Mouse (Mus musculus): ENCODE data around the gene Naa80. TPM values are rescaled to one million over a fixed set of nuclear protein-coding genes. Genes with fewer than 3 reads are reported as not detected.
A peak's percentile ranks its signal among the peaks of the same experiment; 100 is the strongest.

Gene Naa80
- polyA plus RNA-seq, 1 experiment from 2014 or later = 16.4 TPM

DNA sequence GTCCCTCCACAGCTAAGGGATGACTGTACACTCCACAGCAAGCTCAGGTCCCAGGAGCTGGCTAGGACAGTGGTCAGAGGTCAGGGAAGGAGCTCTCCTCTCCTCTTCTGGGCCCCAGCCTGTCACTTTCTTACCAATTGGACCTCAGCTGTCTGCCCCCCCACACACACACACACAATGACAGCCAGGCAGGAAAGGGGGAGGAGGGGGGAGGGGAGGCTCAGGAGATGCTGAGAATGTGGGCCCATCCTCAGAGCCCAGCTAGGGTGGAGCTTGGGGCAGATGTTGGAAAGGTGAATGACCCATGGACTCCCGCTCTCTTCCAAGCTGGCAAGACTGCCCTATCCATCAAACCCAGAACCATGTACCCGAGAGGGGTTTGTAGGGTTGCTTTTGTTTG is 28.3 kb downstream of the Naa80 start:
- H3K4me3 ChIP-seq (replicated peaks; ENCODE audit: low read length) = no peak overlapping the region
- no peaks in the 10 kb centered on the region for H3K36me3 ChIP-seq (replicated peaks; ENCODE audit: control insufficient read depth, insufficient read depth)
- no peaks in the 10 kb centered on the region for H3K9me3 ChIP-seq (ENCODE audit: control insufficient read depth, low read length)
- H3K27me3 ChIP-seq (ENCODE audit: control insufficient read depth, insufficient read depth, low read length) = no peaks in the 10 kb centered on the region
- H3K4me2 ChIP-seq (replicated peaks) = no peak overlapping the region; the same call in 1 of the 2 replicates
- WGBS = 56% methylated on average over 2 of the region's 2 CpGs
- 0 out of 2 replicates have a peak overlapping the region, but pooled peaks have one; percentile 20 for H3K9ac ChIP-seq
- H3K4me1 ChIP-seq (replicated peaks; ENCODE audit: control insufficient read depth, insufficient read depth, low read length) = peaks cover 29% of the 10 kb centered on the region
- DNase-seq (ENCODE audit: low spot score) (no peak), ATAC-seq (ENCODE audit: low FRiP score) (no peak)
- H3K27ac ChIP-seq = no peak overlapping the region

DNA sequence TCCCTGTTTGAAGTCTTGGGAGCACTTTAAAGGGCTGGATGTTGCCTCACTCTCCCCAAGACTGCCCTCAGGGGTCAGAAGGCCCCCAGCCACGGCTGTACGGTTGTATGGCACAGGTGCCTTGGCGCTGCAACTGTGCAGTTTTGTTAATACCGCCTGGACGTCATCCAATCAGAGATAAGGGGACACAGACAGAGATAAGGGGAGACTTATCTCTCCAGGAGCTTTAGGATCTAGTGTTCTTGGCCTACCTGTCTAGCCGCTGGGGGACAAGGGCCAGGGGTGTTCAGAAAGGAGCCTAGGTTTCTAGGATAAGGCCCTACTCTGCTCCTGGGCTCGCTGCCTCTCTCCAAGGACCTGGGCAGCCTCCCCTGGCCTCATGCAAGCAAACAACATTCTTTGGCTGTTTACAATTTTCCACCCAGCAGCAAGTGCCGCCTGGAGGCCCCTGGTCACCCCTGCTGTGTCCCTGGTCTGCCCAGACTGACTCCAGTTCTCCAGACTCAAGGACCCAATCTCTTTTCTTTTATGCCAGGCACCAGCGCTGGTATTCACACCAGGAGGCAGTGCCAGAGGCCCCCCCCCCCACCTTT is 29.1 kb downstream of the Naa80 start:
- DNase-seq (ENCODE audit: low spot score) (no peak), ATAC-seq (ENCODE audit: low FRiP score) (no peak)
- Histone ChIP-seq H3K4me3 (replicated peaks; ENCODE audit: low read length) (no peak overlapping the region), H3K9ac (no peak overlapping the region), H3K4me2 (replicated peaks) (no peak overlapping the region), H3K27ac (no peak overlapping the region), H3K9me3 (ENCODE audit: control insufficient read depth, low read length) (no peaks in the 10 kb centered on the region), H3K36me3 (replicated peaks; ENCODE audit: control insufficient read depth, insufficient read depth) (no peaks in the 10 kb centered on the region), H3K27me3 (ENCODE audit: control insufficient read depth, insufficient read depth, low read length) (no peaks in the 10 kb centered on the region), H3K4me1 (replicated peaks; ENCODE audit: control insufficient read depth, insufficient read depth, low read length) (peaks cover 29% of the 10 kb centered on the region)
- 56% methylated on average over 9 of the region's 9 CpGs for WGBS

- peaks cover 29% of the 10 kb centered on the region for H3K4me1 ChIP-seq (replicated peaks; ENCODE audit: control insufficient read depth, insufficient read depth, low read length)
- H3K9ac ChIP-seq = no peak within 1 kb of the TSS
- H3K36me3 ChIP-seq (replicated peaks; ENCODE audit: control insufficient read depth, insufficient read depth) = peaks cover 4% of the 10 kb centered on the region; the same call in 1 of the 2 replicates
- no peak within 1 kb of the TSS for H3K27ac ChIP-seq
- H3K4me2 ChIP-seq (replicated peaks) = no peak within 1 kb of the TSS
- DNase-seq (ENCODE audit: low spot score) (no peak), ATAC-seq (ENCODE audit: low FRiP score) (no peak)
- no peak within 1 kb of the TSS for H3K4me3 ChIP-seq (replicated peaks; ENCODE audit: low read length)
- no peaks in the 10 kb centered on the region for H3K9me3 ChIP-seq (ENCODE audit: control insufficient read depth, low read length)
- WGBS = 48% methylated on average over 12 of the region's 12 CpGs
- no peaks in the 10 kb centered on the region for H3K27me3 ChIP-seq (ENCODE audit: control insufficient read depth, insufficient read depth, low read length)
Observed at GRCm38 (mm10) chr9:107608741-107609432, 30.2 kb downstream of the Naa80 start, which contains the start of gene Sema3b. TSS of gene Sema3b (minus strand) at chr9:107609229.

DNA sequence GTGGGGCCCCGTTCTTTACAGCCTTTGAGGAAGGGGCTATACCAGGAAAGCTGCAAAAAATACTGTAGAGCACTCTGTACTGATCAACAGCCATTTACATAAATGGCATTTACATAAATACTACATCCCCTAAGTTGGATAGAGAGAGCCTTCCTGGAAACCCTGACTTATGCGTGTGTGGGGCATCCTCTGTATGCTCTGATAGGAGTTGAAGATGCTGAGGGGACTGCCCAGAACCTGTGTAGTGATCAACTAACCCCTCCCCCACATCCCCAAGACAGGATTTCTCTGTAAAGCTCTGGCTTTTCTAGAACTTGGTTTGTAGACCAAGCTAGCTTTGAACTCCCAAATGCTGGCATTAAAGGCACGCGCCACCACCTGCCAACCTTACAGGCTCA is 30.7 kb downstream of the Naa80 start:
- no peak for ATAC-seq (ENCODE audit: low FRiP score)
- Histone ChIP-seq H3K9me3 (ENCODE audit: control insufficient read depth, low read length) (no peaks in the 10 kb centered on the region), H3K27me3 (ENCODE audit: control insufficient read depth, insufficient read depth, low read length) (no peaks in the 10 kb centered on the region), H3K4me3 (replicated peaks; ENCODE audit: low read length) (no peak overlapping the region), H3K4me2 (replicated peaks) (no peak overlapping the region), H3K9ac (no peak overlapping the region), H3K27ac (no peak overlapping the region), H3K36me3 (replicated peaks; ENCODE audit: control insufficient read depth, insufficient read depth) (peaks cover 9% of the 10 kb centered on the region), H3K4me1 (replicated peaks; ENCODE audit: control insufficient read depth, insufficient read depth, low read length) (peaks cover 28% of the 10 kb centered on the region)
- DNase-seq (ENCODE audit: low spot score) = no peak
- 77% methylated on average over 4 of the region's 4 CpGs for WGBS

DNA sequence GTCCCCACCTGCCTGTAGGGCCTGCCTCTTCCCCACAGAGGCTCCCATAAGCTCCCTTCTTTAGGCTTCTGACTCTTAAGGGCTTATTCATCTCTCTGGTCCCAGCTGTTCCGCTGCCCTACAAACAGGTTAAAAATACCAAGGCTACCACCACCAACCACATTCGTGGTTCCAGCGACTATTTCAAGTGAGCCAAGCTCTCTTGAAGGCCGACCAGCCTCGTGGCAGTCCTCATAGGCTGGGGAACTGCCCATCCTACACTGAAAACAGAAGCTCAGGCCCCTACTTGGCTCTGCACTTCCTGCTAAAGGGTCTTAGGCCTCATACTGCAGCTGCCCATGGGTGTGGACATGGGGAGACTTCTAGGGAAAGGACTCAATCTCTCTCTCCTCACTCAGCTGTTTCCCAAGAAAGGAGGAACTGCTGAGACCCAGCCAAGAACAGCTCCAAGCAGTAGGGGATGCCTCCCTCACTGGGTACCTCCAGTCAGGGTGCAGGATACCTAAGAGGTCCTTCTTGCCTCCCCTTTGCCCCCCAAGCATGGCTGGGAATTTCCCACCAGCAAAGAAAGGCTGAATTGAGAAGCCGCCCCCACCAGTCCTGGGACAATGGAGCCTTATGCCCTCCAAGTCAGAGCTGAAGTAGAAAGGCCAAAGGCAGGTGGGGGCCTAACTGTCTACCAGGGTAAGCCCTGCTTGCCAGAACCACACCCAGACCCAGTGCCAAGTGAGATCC is 32.9 kb downstream of the Naa80 start:
- Histone ChIP-seq H3K4me3 (replicated peaks; ENCODE audit: low read length) (peak overlapping the region; percentile 34), H3K27ac (peak overlapping the region; percentile 100), H3K27me3 (ENCODE audit: control insufficient read depth, insufficient read depth, low read length) (no peaks in the 10 kb centered on the region), H3K36me3 (replicated peaks; ENCODE audit: control insufficient read depth, insufficient read depth) (peaks cover 31% of the 10 kb centered on the region), H3K4me2 (replicated peaks) (peak overlapping the region; percentile 75), H3K9me3 (ENCODE audit: control insufficient read depth, low read length) (no peaks in the 10 kb centered on the region), H3K4me1 (replicated peaks; ENCODE audit: control insufficient read depth, insufficient read depth, low read length) (peaks cover 19% of the 10 kb centered on the region), H3K9ac (peak overlapping the region; percentile 86)
- 75% methylated on average over 6 of the region's 6 CpGs for WGBS
- DNase-seq (ENCODE audit: low spot score) = no peak
- ATAC-seq (ENCODE audit: low FRiP score) = no peak

- Histone ChIP-seq H3K4me3 (replicated peaks; ENCODE audit: low read length) (peak overlapping the region; percentile 34), H3K27me3 (ENCODE audit: control insufficient read depth, insufficient read depth, low read length) (no peaks in the 10 kb centered on the region), H3K4me1 (replicated peaks; ENCODE audit: control insufficient read depth, insufficient read depth, low read length) (peaks cover 12% of the 10 kb centered on the region), H3K9me3 (ENCODE audit: control insufficient read depth, low read length) (no peaks in the 10 kb centered on the region), H3K4me2 (replicated peaks) (peak overlapping the region; percentile 75), H3K36me3 (replicated peaks; ENCODE audit: control insufficient read depth, insufficient read depth) (peaks cover 37% of the 10 kb centered on the region), H3K9ac (peak overlapping the region; percentile 86), H3K27ac (peak overlapping the region; percentile 100)
- ATAC-seq (ENCODE audit: low FRiP score) = peak; percentile 95
- DNase-seq (ENCODE audit: low spot score) = peak; percentile 99
- WGBS = under 1% methylated on average over 45 of the region's 48 CpGs
Observed at GRCm38 (mm10) chr9:107612191-107612944, 33.7 kb downstream of the Naa80 start.

DNA sequence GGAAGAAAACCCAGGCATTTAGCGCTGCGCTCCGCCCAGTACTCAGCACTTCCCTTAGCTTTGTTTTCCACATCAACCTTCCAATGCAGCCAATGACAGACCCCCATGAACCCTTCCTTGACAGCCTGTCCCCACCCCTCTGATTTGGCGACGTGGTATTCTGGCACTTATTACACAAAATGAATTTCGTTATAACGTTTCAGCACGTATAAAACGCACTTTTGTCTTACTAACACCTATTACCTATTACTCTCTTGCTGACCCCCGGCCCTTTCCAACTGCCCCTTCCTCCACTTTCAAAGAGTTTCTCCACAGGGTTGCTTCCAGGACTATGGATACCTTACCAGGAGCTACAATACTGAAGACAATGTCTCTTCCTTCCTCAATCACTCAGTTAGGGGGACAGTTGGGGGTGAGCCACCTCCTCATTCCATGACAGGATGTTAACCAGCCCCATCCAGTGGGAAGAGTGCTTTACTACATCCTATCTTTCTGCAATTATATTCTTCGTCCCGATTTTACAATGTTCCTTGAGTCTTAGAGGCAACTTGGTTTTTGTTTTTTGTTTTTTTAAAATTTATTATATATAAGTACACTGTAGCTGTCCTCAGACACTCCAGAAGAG is 34.4 kb downstream of the Naa80 start:
- Histone ChIP-seq H3K36me3 (replicated peaks; ENCODE audit: control insufficient read depth, insufficient read depth) (peaks cover 44% of the 10 kb centered on the region), H3K27me3 (ENCODE audit: control insufficient read depth, insufficient read depth, low read length) (no peaks in the 10 kb centered on the region), H3K9me3 (ENCODE audit: control insufficient read depth, low read length) (no peaks in the 10 kb centered on the region), H3K9ac (peak overlapping the region; percentile 86), H3K4me1 (replicated peaks; ENCODE audit: control insufficient read depth, insufficient read depth, low read length) (peaks cover 12% of the 10 kb centered on the region), H3K4me2 (replicated peaks) (peak overlapping the region; percentile 75), H3K4me3 (replicated peaks; ENCODE audit: low read length) (peak overlapping the region; percentile 34), H3K27ac (peak overlapping the region; percentile 100)
- WGBS = 12% methylated on average over 12 of the region's 12 CpGs
- ATAC-seq (ENCODE audit: low FRiP score) (no peak), DNase-seq (ENCODE audit: low spot score) (no peak)

DNA sequence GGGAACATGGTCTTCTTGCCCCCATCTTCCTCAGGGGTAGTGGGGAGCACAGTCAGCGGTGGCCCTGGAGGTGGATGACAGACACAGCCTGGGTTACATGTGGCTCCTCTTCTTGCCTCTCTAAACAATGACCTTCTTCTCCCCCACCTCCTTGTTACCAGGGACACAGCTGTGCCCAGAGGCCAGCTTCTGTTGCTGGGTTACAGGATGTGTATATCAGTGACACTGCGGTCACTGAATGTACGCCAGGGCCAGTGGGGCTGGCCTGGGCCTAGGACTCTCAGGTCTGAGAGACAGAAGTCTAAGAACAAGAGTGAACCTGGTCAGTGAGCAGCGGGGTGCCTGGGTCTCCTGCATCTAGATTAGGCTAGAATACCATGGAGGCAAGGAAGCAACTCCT is 36.3 kb downstream of the Naa80 start:
- Histone ChIP-seq H3K9me3 (ENCODE audit: control insufficient read depth, low read length) (no peaks in the 10 kb centered on the region), H3K27me3 (ENCODE audit: control insufficient read depth, insufficient read depth, low read length) (no peaks in the 10 kb centered on the region), H3K4me1 (replicated peaks; ENCODE audit: control insufficient read depth, insufficient read depth, low read length) (peaks cover 19% of the 10 kb centered on the region), H3K4me2 (replicated peaks) (no peak overlapping the region), H3K9ac (no peak overlapping the region), H3K4me3 (replicated peaks; ENCODE audit: low read length) (no peak overlapping the region), H3K36me3 (replicated peaks; ENCODE audit: control insufficient read depth, insufficient read depth) (peaks cover 63% of the 10 kb centered on the region), H3K27ac (no peak overlapping the region)
- 43% methylated on average over 4 of the region's 4 CpGs for WGBS
- DNase-seq (ENCODE audit: low spot score) (no peak), ATAC-seq (ENCODE audit: low FRiP score) (no peak)

Data from hindbrain, embryonic 14.5 days (tissue).